18 mouse cellular contexts compared by ENCODE assay signal in the genomic region with DNA sequence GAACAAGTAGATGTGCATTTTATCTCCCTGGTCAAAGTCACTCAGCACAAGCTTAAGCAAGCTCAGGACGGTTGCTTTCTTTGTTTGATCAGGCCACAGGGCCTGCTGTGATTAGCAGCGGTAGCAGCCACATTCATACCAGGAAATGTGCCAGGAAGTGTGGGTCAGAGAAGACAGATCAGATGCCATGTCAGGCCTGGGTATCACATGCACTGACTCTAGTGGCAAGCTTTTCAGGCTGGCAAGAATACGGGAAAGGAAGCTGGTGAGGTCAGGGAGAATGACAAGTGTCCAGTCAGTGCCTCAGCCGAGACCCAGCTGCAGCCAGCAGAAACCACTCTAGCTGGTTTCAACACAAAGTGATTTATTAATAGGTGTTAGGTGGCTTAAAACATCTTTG.
DNase-seq lines count a peak whose midpoint lies in the region; ATAC-seq and TF ChIP-seq lines count a peak whose summit lies in the region.
"Had no signal": no experiment of that assay in that cellular context is flagged by ENCODE, and none has a peak within 500 bp of the region (broad histone marks: within the 10 kb centered on the region; RNA-seq: fewer than 3 reads in every experiment).

No protein-coding gene starts in this region.

- H3K9me3 ChIP-seq in forebrain, postnatal 0 days (ENCODE audit: low read length): no peaks in the 10 kb centered on the region
- H3K9me3 ChIP-seq in intestine, postnatal 0 days (ENCODE audit: control insufficient read depth): no peaks in the 10 kb centered on the region
- H3K9me3 ChIP-seq: G1E; hindbrain, embryonic 12.5 days; limb, embryonic 12.5 days had no signal

- intact Hi-C loops in gastrocnemius, postnatal 36 days (cut with DNase I): no loop called here
- intact Hi-C loops in heart, postnatal 36 days (cut with DNase I): no loop called here

- H3K27me3 ChIP-seq in forebrain, postnatal 0 days (ENCODE audit: insufficient read depth, low read length): no peaks in the 10 kb centered on the region
- H3K27me3 ChIP-seq in intestine, postnatal 0 days (replicated peaks; ENCODE audit: control insufficient read depth, insufficient read depth, low read length): no peaks in the 10 kb centered on the region
- H3K27me3 ChIP-seq: hindbrain, embryonic 12.5 days; limb, embryonic 12.5 days had no signal

- no peak for TF ChIP-seq CTCF in forebrain, postnatal 0 days (IDR thresholded peaks at IDR 0.05; ENCODE audit: low read depth)
- TF ChIP-seq CTCF in intestine, postnatal 0 days (IDR thresholded peaks at IDR 0.05; ENCODE audit: low read depth): no peak

- H3K4me2 ChIP-seq in forebrain, postnatal 0 days (ENCODE audit: low read depth): no peak overlapping the region
- H3K4me2 ChIP-seq in intestine, postnatal 0 days (replicated peaks; ENCODE audit: low read depth): no peak overlapping the region
- H3K4me2 ChIP-seq: hindbrain, embryonic 12.5 days; limb, embryonic 12.5 days had no signal

- H3K27ac ChIP-seq in forebrain, postnatal 0 days (ENCODE audit: low read depth, low read length): no peak overlapping the region
- H3K27ac ChIP-seq in intestine, postnatal 0 days (ENCODE audit: low read depth, low read length): no peak overlapping the region
- H3K27ac ChIP-seq: hindbrain, embryonic 12.5 days; limb, embryonic 12.5 days; stomach, postnatal 0 days had no signal

- WGBS in forebrain, postnatal 0 days: 72% methylated on average over 4 of the region's 4 CpGs
- 63% methylated on average over 4 of the region's 4 CpGs for WGBS in intestine, postnatal 0 days

- H3K4me3 ChIP-seq in forebrain, postnatal 0 days (ENCODE audit: low read depth, low read length): no peak overlapping the region
- H3K4me3 ChIP-seq in intestine, postnatal 0 days (ENCODE audit: low read depth, low read length): no peak overlapping the region
- H3K4me3 ChIP-seq: hindbrain, embryonic 12.5 days; limb, embryonic 12.5 days had no signal

- DNase-seq in cerebellum, postnatal 10 days: peak; percentile 35 to 45
- no peak for DNase-seq in cerebellum, adult 11-12 months
- DNase-seq in adipocyte (ENCODE audit: low spot score): peak; percentile 2
- peak; percentile 31 to 58 for DNase-seq in gastrocnemius, postnatal 36 days
- peak; percentile 21 to 25 for DNase-seq in heart, postnatal 36 days
- DNase-seq in testis, postnatal 14 days (ENCODE audit: low spot score): no peak
- no peak for DNase-seq in forebrain, postnatal 0 days
- DNase-seq: cerebellum, adult 8-10 months; kidney, postnatal 4 days; lung, postnatal 4 days; midbrain, embryonic 14.5 days; thymus, postnatal 4 days had no signal

- no peak for ATAC-seq in forebrain, postnatal 0 days
- ATAC-seq in intestine, postnatal 0 days: no peak
- ATAC-seq: intestine, embryonic 16.5 days had no signal

- no peaks in the 10 kb centered on the region for H3K36me3 ChIP-seq in forebrain, postnatal 0 days (ENCODE audit: insufficient read depth)
- no peaks in the 10 kb centered on the region for H3K36me3 ChIP-seq in intestine, postnatal 0 days (ENCODE audit: control insufficient read depth, insufficient read depth)
- H3K36me3 ChIP-seq: G1E; hindbrain, embryonic 12.5 days; limb, embryonic 12.5 days had no signal

- no peak overlapping the region for H3K9ac ChIP-seq in forebrain, postnatal 0 days
- no peak overlapping the region for H3K9ac ChIP-seq in intestine, postnatal 0 days (ENCODE audit: low read depth, low read length)
- H3K9ac ChIP-seq: hindbrain, embryonic 12.5 days; limb, embryonic 12.5 days had no signal

- no peaks in the 10 kb centered on the region for H3K4me1 ChIP-seq in forebrain, postnatal 0 days (ENCODE audit: insufficient read depth)
- H3K4me1 ChIP-seq in intestine, postnatal 0 days (replicated peaks; ENCODE audit: control insufficient read depth, insufficient read depth, low read length): no peaks in the 10 kb centered on the region
- H3K4me1 ChIP-seq: hindbrain, embryonic 12.5 days; limb, embryonic 12.5 days had no signal

Comparison
In these comparisons a context has a peak if more than half of its experiments do, and no peak if none do; other contexts are left out.
1. DNase-seq: peak in cerebellum, postnatal 10 days (2 of 2), adipocyte (single experiment), gastrocnemius, postnatal 36 days (2 of 2) and heart, postnatal 36 days (2 of 2); none in cerebellum, adult 11-12 months (single experiment), testis, postnatal 14 days (single experiment) and forebrain, postnatal 0 days (single experiment).